Mouse (Mus musculus): ENCODE data around the gene Kif1a.

The Kif1a gene

GRCm38 (mm10) chr1:93092582-93092981 is 9.2 kb downstream of the Kif1a start:
- DNase-seq (ENCODE audit: low spot score), result no peak

- no peak for DNase-seq (ENCODE audit: low spot score)
Measured at GRCm38 (mm10) chr1:93085136-93085535, 16.6 kb downstream of the Kif1a start.

- no peak for DNase-seq (ENCODE audit: low spot score)
Measured at GRCm38 (mm10) chr1:93083420-93084285, 18.1 kb downstream of the Kif1a start.

- DNase-seq (ENCODE audit: low spot score), result no peak
Measured at GRCm38 (mm10) chr1:93082121-93082520, 19.6 kb downstream of the Kif1a start.

GRCm38 (mm10) chr1:93080930-93081589 is 20.7 kb downstream of the Kif1a start:
- no peak for DNase-seq (ENCODE audit: low spot score)

GRCm38 (mm10) chr1:93079602-93080001 is 22.1 kb downstream of the Kif1a start:
- DNase-seq (ENCODE audit: low spot score), result no peak

- no peak for DNase-seq (ENCODE audit: low spot score)
Measured at GRCm38 (mm10) chr1:93072279-93072865, 29.4 kb downstream of the Kif1a start.

- no peak for DNase-seq (ENCODE audit: low spot score)
Measured at GRCm38 (mm10) chr1:93071487-93071971, 30.2 kb downstream of the Kif1a start.

GRCm38 (mm10) chr1:93070881-93071280 is 30.9 kb downstream of the Kif1a start:
- no peak for DNase-seq (ENCODE audit: low spot score)

GRCm38 (mm10) chr1:93068553-93068952 is 33.2 kb downstream of the Kif1a start:
- no peak for DNase-seq (ENCODE audit: low spot score)

- DNase-seq (ENCODE audit: low spot score), result no peak
Measured at GRCm38 (mm10) chr1:93065654-93066053, 36.1 kb downstream of the Kif1a start.

- no peak for DNase-seq (ENCODE audit: low spot score)
Measured at GRCm38 (mm10) chr1:93063694-93064093, 38.1 kb downstream of the Kif1a start.

GRCm38 (mm10) chr1:93051124-93051833 is 50.5 kb downstream of the Kif1a start:
- no peak for DNase-seq (ENCODE audit: low spot score)

- no peak for DNase-seq (ENCODE audit: low spot score)
Measured at GRCm38 (mm10) chr1:93050071-93050470, 51.7 kb downstream of the Kif1a start.

GRCm38 (mm10) chr1:93046153-93046789 is 55.5 kb downstream of the Kif1a start:
- peak; percentile 19 for DNase-seq (ENCODE audit: low spot score)

GRCm38 (mm10) chr1:93035981-93036380 is 65.8 kb downstream of the Kif1a start:
- no peak for DNase-seq (ENCODE audit: low spot score)

- peak; percentile 57 for DNase-seq (ENCODE audit: low spot score)
Measured at GRCm38 (mm10) chr1:93033989-93034388, 67.8 kb downstream of the Kif1a start.

GRCm38 (mm10) chr1:93031199-93031598 is 70.6 kb downstream of the Kif1a start:
- no peak for DNase-seq (ENCODE audit: low spot score)

- DNase-seq (ENCODE audit: low spot score), result no peak
Measured at GRCm38 (mm10) chr1:93030060-93030459, 71.7 kb downstream of the Kif1a start.

- DNase-seq (ENCODE audit: low spot score), result no peak
Measured at GRCm38 (mm10) chr1:93029387-93029786, 72.4 kb downstream of the Kif1a start.

GRCm38 (mm10) chr1:93026600-93026999 is 75.2 kb downstream of the Kif1a start:
- no peak for DNase-seq (ENCODE audit: low spot score)

- DNase-seq (ENCODE audit: low spot score), result no peak
Measured at GRCm38 (mm10) chr1:93020602-93021001, 81.1 kb downstream of the Kif1a start.
